Mouse (Mus musculus) macrophage (primary cell): Measurements from ENCODE around the gene Rsph14. TPM values are rescaled to one million over a fixed set of nuclear protein-coding genes. Genes with fewer than 3 reads are reported as not detected.

Source experiments
- H3K27ac ChIP-seq: fragments of 350-480 bp; formaldehyde crosslinking; 2 replicates; pipeline ENCODE4 v1.9.0; 2021
- H3K36me3 ChIP-seq: fragments of 350-480 bp; formaldehyde crosslinking; 2 replicates; pipeline ENCODE4 v1.9.0; 2021; ENCODE audit errors: inconsistent target
- H3K4me3 ChIP-seq: fragments of 350-480 bp; formaldehyde crosslinking; 2 replicates; pipeline ENCODE4 v1.9.0; 2021; ENCODE audit errors: inconsistent target
- H3K79me2 ChIP-seq: fragments of 350-480 bp; formaldehyde crosslinking; 2 replicates; pipeline ENCODE4 v1.9.0; 2021; ENCODE audit errors: inconsistent target
- WGBS: methylation state at CpG from one replicate; pipeline ENCODE4 v1.1.7; 2026; ENCODE audit warnings: inconsistent platforms; ENCODE audit not compliant: missing documents; 5-methylcytosine and 5-hydroxymethylcytosine counted together
- polyA plus RNA-seq: library from polyadenylated mRNA; stranded (reverse); fragments of 250-400 nt; gene quantifications from 3 replicates; pipeline ENCODE4 v1.2.4, GENCODE M21; 2018; ENCODE audit warnings: inconsistent platforms
- total RNA-seq, 78 experiments: library from RNA; depleted of rRNA; stranded (reverse); fragments of 250-400 nt; gene quantifications; 1 replicate in 9 of 78; 2 replicates in 24 of 78; 3 replicates in 43 of 78; 4 replicates in 2 of 78; pipeline ENCODE4 v1.2.4; 2018; ENCODE audit warnings: inconsistent platforms in 56 of 78

Rsph14 gene
- total RNA-seq (2018; cell fraction: chromatin; rRNA removed): not detected
- not detected for total RNA-seq (2018; cell fraction: cytosol; rRNA removed)
- total RNA-seq (2018; cell fraction: nucleus; rRNA removed): not detected
- not detected in 3 replicates for polyA plus RNA-seq

DNA sequence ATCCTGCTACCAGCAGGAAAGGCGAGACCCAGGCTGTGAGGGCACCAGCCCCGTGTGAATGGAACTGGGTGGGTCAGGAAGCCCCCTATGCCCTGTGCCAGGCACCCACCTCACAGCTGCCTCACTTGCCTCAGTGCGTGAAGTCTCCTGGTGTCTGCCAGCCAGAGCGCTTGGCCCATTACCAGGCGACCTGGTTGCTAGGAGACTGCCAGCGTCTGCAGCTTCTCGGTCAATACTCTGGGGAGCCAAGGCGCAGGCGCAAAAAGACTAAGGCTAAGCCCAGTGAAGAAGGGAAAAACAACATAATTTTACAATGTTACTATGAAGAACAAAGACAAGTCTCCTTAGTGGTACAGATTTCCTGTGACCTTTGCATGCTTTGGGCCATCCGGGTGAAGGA is at the start of gene Rsph14:
Gene Rsph14 (minus strand): TSS at position 192 of the 400 bp plus-strand sequence.
- 74% methylated on average over 10 of the region's 10 CpGs for WGBS
- no peaks in the 10 kb centered on the region for H3K79me2 ChIP-seq
- no peak within 1 kb of the TSS for H3K4me3 ChIP-seq
- no peak within 1 kb of the TSS for H3K27ac ChIP-seq
- no peaks in the 10 kb centered on the region for H3K36me3 ChIP-seq

DNA sequence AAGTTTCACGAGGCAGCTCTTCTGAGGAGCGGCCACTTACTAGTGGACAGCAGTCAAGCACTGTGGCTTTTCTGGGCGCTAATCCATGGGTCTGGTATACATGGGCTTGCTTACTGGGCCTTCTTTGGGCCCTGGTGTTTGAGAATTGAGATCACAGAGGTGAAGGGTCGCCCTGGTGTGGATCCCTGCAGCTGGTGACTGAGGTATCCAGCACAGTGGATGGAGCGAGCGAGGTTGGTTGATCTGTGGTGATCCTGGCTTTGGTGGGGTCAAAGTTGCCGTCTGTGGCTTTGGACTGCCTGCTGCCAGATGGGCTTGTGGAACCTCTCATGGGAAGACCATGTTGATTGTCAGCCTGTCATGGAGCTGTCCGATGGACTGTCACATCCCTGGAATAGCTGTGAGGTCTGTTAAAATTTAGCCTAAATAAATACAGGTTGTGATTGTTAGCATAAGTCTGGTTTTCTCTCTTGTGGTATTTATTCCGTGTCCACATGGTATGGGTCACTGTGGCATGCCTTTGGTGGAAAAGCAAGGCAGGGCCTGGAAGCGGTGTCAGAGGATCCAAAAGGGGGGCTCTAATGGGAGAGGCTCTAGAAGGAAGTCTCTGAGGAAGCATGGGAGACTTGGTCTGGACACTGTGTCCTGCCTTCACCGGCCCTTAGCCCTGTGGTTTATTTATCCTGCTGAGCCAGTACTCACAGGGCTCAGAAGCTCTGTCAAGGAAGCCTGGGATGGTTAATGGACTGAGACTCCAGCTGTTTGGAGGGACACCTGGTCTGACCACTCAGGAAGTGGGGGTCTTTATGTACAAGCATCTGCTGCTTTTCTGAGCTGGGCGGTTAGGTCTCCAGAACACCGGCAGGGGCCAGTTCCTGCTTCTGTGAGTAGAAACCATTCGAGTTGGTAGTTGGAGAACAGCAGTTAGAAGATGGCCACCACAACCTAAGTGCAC is 46.1 kb upstream of the Rsph14 start:
- WGBS: 75% methylated on average over 14 of the region's 14 CpGs
- H3K79me2 ChIP-seq: no peaks in the 10 kb centered on the region
- no peak overlapping the region for H3K4me3 ChIP-seq
- no peak overlapping the region for H3K27ac ChIP-seq
- H3K36me3 ChIP-seq: no peaks in the 10 kb centered on the region

DNA sequence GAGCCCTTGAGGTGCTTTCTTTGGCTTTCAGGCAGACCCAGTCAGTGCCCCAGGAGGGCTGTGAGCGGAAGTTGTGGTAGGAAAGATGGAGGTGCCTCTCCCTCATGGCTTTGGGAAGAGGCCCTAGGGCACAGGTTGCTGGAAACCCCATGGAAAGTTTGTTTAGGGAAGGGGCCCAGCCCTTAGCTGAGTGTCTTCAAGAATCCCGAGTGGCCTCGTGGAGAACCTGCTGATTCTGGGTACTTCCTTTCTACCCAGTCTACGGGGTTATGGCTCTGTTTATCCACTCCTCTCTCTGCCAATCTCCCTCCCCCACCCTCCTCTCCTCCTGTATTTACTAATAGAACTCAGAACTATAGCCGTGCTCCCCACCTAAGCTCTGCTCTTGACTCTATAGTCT is 43.3 kb upstream of the Rsph14 start:
- Histone ChIP-seq H3K79me2 (no peaks in the 10 kb centered on the region), H3K27ac (no peak overlapping the region), H3K4me3 (no peak overlapping the region), H3K36me3 (no peaks in the 10 kb centered on the region)
- 83% methylated on average over 5 of the region's 5 CpGs for WGBS

DNA sequence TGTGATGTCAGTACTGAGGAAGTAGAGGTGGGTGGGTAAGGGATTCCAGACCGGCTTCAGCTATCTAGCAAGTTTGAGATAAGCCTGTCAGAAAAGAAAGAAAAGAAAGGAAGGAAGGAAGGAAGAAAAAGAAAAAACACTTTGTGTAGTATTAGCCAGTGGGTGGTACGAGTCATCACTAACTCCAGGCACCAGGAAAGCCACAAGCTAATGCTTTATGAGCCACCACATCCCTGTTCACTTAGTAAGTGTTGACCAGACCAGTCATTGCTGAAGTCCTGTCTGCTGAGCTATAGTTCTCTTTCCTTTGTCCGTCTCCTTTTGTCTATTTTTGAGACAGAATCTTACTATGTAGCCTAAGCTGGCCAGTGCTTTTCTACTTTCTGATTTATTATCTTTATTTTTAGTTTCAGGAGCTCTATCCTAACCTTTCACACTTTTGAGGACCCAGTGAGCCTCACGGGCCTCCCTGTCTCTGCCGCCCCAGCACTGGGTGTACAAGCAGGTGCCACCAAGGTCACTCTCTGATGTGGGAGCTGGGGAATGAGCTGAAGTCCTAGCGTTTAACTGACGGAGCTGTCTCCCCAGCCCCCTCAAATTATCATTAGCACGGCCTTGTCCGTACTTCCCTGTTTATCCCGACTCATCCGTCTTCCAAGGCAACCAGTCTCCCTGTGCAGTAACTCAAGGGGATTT is 38.0 kb upstream of the Rsph14 start:
- 72% methylated on average over 11 of the region's 11 CpGs for WGBS
- no peaks in the 10 kb centered on the region for H3K79me2 ChIP-seq
- no peaks in the 10 kb centered on the region for H3K36me3 ChIP-seq
- no peak overlapping the region for H3K27ac ChIP-seq
- no peak overlapping the region for H3K4me3 ChIP-seq

DNA sequence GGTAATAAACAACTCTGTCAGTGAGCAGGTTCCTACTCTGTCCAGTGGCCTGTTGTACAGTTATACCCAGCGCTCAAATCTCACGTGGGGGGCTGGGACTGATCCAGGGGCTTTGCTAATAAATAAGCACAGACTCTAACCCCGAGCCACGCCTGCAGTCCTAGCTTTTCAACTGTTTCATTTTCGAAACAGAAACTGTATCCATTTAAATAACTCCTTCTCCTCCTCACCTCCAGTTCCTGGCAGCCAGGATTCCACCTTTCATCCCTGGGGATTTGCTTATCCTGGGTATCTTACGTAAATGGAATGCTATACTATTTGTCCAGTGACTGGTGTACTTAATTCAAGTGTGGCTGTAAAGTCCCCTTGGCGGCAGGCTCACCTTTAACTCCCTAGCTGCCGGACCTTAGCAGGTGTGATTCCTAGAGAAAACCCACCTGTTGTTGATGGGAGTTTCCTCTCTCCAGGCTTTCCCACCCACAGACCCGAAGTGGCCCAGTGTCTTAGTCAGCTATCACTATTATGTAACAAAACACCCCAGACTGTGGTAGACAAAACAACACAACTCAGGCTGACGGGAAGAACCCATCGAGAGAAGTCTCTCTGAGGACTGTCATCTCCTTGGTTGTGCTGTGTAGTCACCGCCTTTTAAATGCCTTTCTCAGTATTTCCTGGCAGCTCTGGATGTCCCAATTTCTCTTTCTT is 36.4 kb upstream of the Rsph14 start:
- Histone ChIP-seq H3K79me2 (no peaks in the 10 kb centered on the region), H3K27ac (no peak overlapping the region), H3K4me3 (no peak overlapping the region), H3K36me3 (no peaks in the 10 kb centered on the region)
- 67% methylated on average over 12 of the region's 12 CpGs for WGBS

DNA sequence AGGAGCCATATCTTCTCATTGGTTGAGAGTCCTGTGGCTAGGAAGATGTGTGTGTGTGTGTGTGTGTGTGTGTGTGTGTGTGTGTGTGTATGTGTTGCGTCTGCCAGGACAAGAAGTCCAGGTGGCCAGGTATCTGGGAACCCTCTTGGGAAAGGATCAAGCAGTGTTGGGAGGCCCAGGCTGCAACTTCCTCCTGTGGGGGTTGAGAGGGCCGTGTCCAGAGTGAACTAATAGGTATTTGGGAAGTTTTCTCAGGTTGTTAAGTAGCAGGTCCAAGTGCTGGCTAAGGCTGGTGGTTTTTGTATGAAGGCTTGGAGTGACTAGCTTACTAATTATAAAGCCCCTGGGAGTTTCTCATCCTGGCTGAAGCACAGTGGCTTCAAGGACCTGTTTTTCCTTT is 35.7 kb upstream of the Rsph14 start:
- WGBS: 70% methylated on average over 2 of the region's 2 CpGs
- no peak overlapping the region for H3K27ac ChIP-seq
- H3K36me3 ChIP-seq: no peaks in the 10 kb centered on the region
- no peak overlapping the region for H3K4me3 ChIP-seq
- H3K79me2 ChIP-seq: no peaks in the 10 kb centered on the region

DNA sequence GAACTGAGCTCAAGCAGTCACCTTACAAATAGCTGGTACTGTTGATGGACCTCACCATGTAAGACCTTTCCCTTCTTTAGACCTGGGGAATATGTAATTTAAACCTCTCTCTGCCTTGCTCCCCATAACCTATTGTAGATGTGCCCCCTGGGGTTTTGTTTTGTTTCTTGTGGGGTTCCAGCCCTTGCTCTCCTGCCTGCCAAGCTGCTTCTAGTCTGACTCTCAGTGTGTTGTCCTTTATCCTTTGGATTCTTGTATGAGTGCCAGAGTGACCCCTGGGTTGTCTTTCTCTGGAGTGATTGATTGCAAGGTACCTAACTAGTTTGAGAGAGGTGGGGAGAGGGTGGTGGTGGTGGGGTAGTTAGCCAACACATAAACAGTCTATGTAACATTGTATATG is 35.1 kb upstream of the Rsph14 start:
- Histone ChIP-seq H3K27ac (no peak overlapping the region), H3K36me3 (no peaks in the 10 kb centered on the region), H3K4me3 (no peak overlapping the region), H3K79me2 (no peaks in the 10 kb centered on the region)

DNA sequence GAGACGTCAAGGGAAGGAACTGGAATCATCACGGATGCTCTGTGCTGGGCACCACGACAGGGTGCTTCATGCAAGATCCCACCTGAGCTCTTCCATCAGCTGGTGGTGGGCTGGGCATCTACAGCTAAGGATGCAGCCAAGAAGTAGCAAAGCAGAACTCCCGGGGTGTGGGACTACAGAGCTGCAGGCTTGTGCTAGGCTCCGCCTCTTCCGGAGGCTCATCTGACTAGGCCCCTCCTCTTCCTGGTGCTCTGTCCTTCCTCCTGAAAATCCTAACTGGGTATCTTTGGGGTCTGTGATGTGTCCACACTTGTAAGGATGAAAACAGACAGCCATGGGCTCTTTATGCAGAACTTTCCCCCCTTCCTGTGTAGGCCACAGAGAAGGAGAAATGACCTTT is 33.3 kb upstream of the Rsph14 start:
- H3K4me3 ChIP-seq: no peak overlapping the region
- WGBS: 77% methylated on average over 6 of the region's 6 CpGs
- no peaks in the 10 kb centered on the region for H3K36me3 ChIP-seq
- no peaks in the 10 kb centered on the region; the same call in 1 of the 2 replicates for H3K79me2 ChIP-seq
- no peak overlapping the region for H3K27ac ChIP-seq

DNA sequence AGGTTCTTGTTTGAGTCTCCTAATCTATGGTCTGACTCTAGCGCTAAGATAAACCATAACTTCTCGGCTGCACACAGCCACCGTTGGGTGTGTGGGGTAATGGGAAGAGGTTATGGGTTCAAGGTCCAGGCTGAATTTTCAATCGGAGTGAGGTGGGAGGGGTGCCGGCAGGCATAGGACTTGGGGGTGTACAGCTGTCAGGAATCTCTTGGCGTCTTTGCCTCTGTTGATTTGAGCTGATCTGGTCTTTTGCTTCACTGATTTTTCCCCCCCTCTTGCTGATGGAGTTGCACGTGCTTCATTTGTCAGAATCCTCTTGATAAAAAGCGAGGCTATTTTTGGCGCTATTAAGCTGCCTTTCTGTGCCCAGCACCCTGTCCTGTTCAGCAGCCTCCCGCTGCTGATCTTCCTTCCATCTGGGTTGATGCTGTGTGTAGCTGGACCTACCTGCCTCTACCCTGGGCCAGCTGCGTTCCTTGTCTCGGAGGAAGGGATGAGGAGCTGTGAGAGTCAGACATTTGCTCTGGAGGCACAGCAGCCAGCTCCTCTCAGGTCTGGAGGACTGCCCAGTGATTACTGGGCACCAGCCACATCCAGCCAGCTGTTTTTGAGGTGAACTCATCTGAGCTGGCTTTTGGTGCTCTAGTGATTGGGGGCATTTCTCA is 31.0 kb upstream of the Rsph14 start:
- H3K79me2 ChIP-seq: no peaks in the 10 kb centered on the region; the same call in 1 of the 2 replicates
- 73% methylated on average over 12 of the region's 12 CpGs for WGBS
- no peak overlapping the region for H3K4me3 ChIP-seq
- H3K36me3 ChIP-seq: no peaks in the 10 kb centered on the region
- no peak overlapping the region for H3K27ac ChIP-seq

DNA sequence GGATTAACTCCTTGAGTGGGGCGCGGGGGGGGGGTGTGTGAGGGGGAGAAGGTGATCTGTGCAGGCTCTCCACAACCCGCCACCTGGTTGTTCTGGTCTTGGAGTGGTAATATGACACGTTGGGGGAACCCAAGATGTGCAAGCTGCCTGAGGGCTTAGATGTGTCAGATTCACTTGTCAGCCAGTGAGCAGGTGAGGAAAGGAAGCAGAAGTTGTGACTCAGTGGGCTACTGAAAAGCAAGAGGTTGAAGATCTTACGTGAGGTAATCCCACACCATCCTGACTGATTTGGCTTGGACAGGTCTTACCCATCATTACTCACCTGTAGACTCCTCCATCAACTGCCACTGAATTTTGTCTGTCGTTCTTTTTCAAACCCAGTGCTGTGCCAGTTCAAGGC is 30.2 kb upstream of the Rsph14 start:
- 48% methylated on average over 6 of the region's 6 CpGs for WGBS
- H3K4me3 ChIP-seq: no peak overlapping the region
- no peak overlapping the region for H3K27ac ChIP-seq
- no peaks in the 10 kb centered on the region for H3K36me3 ChIP-seq
- H3K79me2 ChIP-seq: no peaks in the 10 kb centered on the region; the same call in 1 of the 2 replicates

DNA sequence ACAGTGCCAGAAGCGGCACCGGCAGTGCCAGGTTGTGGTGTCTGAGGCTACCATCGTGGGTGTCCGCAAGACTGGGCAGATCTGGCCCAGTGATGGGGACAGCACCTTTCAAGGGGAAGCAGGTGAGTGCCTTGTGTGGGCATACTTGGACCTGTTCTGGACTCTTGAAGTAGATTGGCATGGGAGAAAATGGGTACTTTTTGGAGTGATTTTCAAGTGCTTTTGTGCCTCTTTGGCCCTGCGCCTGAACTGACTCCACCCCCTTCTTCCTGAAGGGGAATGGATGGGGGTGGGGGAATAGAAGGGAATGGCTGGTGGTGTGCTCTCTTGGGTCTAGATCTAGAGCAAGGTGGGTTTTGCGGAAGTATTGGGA is 29.8 kb upstream of the Rsph14 start:
- no peak overlapping the region for H3K27ac ChIP-seq
- no peaks in the 10 kb centered on the region; the same call in 1 of the 2 replicates for H3K79me2 ChIP-seq
- no peak overlapping the region for H3K4me3 ChIP-seq
- no peaks in the 10 kb centered on the region for H3K36me3 ChIP-seq
- 31% methylated on average over 6 of the region's 6 CpGs for WGBS

DNA sequence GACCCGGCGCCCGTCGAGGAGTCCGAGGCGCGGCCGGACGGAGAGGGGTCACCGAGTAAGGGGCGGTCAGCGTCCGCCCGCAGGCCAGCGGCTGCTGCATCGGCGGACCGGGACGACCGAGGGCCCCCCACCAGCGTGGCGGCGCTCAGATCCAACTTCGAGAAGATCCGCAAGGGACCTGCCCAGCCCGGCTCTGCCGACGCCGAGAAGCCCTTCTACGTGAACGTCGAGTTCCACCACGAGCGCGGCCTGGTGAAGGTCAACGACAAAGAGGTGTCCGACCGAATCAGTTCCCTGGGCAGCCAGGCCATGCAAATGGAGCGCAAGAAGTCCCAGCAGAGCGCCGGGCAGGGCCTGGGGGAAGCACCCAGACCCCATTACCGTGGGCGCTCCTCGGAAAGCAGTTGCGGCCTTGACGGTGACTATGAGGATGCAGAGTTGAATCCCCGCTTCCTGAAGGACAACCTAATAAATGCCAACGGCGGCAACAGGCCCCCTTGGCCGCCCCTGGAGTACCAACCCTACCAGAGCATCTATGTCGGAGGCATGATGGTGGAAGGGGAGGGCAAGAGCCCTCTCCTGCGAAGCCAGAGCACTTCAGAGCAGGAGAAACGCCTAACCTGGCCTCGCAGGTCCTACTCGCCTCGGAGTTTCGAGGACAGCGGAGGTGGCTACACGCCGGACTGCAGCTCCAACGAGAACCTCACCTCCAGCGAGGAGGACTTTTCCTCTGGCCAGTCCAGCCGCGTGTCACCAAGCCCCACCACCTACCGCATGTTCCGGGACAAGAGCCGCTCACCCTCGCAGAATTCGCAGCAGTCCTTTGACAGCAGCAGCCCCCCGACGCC is 29.2 kb upstream of the Rsph14 start:
- 17% methylated on average over 71 of the region's 71 CpGs for WGBS
- Histone ChIP-seq H3K27ac (no peak overlapping the region), H3K79me2 (no peaks in the 10 kb centered on the region; the same call in 1 of the 2 replicates), H3K4me3 (no peak overlapping the region), H3K36me3 (no peaks in the 10 kb centered on the region)

DNA sequence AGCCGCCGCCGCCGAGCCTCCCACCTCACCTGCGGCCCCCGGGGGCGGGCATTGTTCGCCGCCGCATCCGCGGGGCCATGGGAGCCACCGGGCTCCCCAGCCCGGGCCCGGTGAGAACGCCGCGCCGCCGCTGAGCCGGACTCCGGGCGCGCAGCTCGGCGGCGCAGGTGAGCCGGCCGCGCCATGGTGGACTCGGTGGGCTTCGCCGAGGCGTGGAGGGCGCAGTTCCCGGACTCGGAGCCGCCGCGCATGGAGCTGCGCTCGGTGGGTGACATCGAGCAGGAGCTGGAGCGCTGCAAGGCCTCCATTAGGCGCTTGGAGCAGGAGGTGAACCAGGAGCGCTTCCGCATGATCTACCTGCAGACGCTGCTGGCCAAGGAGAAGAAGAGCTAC is 28.5 kb upstream of the Rsph14 start:
- Histone ChIP-seq H3K4me3 (no peak overlapping the region), H3K36me3 (no peaks in the 10 kb centered on the region), H3K27ac (no peak overlapping the region), H3K79me2 (no peaks in the 10 kb centered on the region; the same call in 1 of the 2 replicates)
- 3% methylated on average over 38 of the region's 48 CpGs for WGBS
